Mouse (Mus musculus) bone marrow macrophage, adult 2 months (primary cell): Measurements from ENCODE around the gene Lims1.

Experiments
- CTCF ChIP-seq: IDR thresholded peaks from 2 replicates; pipeline ENCODE4 v1.5.1; 2012; ENCODE audit warnings: low read depth, mild to moderate bottlenecking, low read length, moderate library complexity
- POLR2A ChIP-seq: IDR thresholded peaks from 2 replicates; pipeline ENCODE4 v1.6.1; 2012; ENCODE audit warnings: mild to moderate bottlenecking, low read depth, low read length, borderline replicate concordance

DNA sequence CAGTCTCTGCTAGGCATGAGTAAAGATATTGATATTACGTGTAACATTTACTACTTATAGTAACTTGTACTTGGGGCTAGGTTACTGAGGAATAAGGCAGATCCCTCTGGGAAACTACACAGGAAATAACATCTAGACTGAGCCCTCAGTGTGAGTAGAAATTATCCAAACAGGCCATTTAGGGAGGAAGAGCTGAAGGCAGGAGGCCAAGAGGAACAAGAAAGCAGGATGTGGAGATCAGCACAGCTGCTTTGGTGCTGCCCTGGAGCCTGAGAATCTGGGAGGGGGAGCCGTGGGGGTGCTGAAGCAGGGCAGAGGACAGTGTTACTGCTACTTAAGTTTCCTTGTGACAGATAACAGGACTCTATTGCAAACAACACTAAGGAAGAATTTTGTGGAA is 18.4 kb downstream of the Lims1 start:
- TF ChIP-seq POLR2A, result no peak
- no peak for TF ChIP-seq CTCF
